Mouse (Mus musculus): ENCODE results near the gene C2cd2l.

The C2cd2l gene

DNA sequence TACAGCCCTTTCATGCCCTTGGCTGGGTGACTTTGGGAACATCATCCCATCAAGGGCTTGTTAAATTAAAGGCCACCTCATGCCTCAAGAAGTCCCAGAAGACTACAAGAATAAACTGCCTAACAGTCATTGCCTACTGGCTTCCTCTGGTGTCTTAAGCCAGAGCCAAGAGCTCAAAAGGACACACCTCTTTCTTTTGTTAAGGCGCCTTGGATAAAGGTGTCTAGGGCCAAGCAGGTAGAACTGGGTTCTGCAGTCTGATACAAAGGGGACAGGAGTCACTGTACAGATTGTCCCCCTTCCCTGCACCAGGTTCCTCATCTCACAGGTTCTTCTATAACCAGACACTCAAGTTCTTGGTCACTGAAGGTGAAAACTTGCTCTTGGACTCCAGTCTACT lies 22.5 kb upstream of the C2cd2l start:
- CTCF ChIA-PET = interaction anchor here in 3 of 4 experiments (0.7 to 1.3 kb wide), 8 partner anchors 11 to 292 kb away, joined by 3 to 6 read pairs (median 3); partner anchors contain the start of genes C2cd2l (in 1 of the 3), Ccdc153 (in 1 of the 3) and Vps11 (in 1 of the 3)
- POLR2A ChIA-PET = interaction anchor here (1.0 to 8.5 kb wide), 26 partner anchors 8 to 212 kb away, joined by 3 to 446 read pairs (median 16); partner anchors contain the start of genes H2afx (in 4 of the 4), Hyou1 (in 3 of the 4), C2cd2l (in 2 of the 4) and Ccdc84 (in 2 of the 4)

GRCm38 (mm10) chr9:44342173-44342572 lies 22.1 kb upstream of the C2cd2l start:
- ChIA-PET POLR2A (interaction anchor here in 3 of 4 experiments (0.6 to 8.5 kb wide), 22 partner anchors 7 to 284 kb away, joined by 3 to 446 read pairs (median 30); partner anchors contain the start of genes H2afx (in 3 of the 3), Hyou1 (in 3 of the 3), C2cd2l (in 2 of the 3) and Ccdc84 (in 2 of the 3)), CTCF (interaction anchor here in 3 of 4 experiments (0.7 to 1.1 kb wide), 7 partner anchors 12 to 292 kb away, joined by 3 to 6 read pairs (median 3); partner anchors contain the start of genes C2cd2l (in 1 of the 3), Ccdc153 (in 1 of the 3) and Vps11 (in 1 of the 3))

- ChIA-PET CTCF (no interaction called here), POLR2A (interaction anchor here in 2 of 4 experiments (1.0 to 8.5 kb wide), 9 partner anchors 7 to 47 kb away, joined by 3 to 446 read pairs (median 36); partner anchors contain the start of genes Dpagt1 (in 2 of the 2), H2afx (in 2 of the 2) and Hyou1 (in 2 of the 2))
Measured at GRCm38 (mm10) chr9:44341487-44341886, 21.4 kb upstream of the C2cd2l start.

DNA sequence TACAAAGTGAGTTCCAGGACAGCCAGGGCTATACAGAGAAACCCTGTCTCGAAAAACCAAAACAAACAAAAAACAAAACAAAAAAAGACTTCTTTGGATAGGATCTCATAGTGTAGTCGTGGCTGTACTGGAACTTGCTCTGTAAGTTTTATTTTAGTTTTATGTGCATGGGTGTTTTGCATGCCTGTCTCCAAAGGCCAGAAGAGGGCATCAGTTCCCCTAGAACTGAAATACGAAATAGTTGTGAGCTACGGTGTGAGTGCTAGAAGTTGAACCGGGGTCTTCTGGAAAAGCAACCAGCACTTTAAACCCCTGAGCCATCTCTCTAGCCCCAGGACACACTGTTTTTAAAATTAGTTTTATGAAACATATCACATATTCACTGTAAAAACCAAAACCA lies 18.5 kb upstream of the C2cd2l start:
- ChIA-PET CTCF (interaction anchor here in 3 of 4 experiments (0.6 to 1.8 kb wide), 9 partner anchors 9 to 430 kb away, joined by 3 to 13 read pairs (median 5); partner anchors contain the start of genes Vps11 (in 2 of the 3) and C2cd2l (in 1 of the 3)), POLR2A (interaction anchor here (0.6 to 13.8 kb wide), 19 partner anchors 7 to 554 kb away, joined by 3 to 483 read pairs (median 33); partner anchors contain the start of genes Vps11 (in 3 of the 4), C2cd2l (in 2 of the 4), Dpagt1 (in 2 of the 4) and Ccdc84 (in 1 of the 4))

GRCm38 (mm10) chr9:44337436-44338169 lies 17.5 kb upstream of the C2cd2l start:
- POLR2A ChIA-PET = interaction anchor here (0.6 to 13.8 kb wide), 41 partner anchors 8 to 903 kb away, joined by 3 to 483 read pairs (median 4); partner anchors contain the start of genes C2cd2l (in 3 of the 4), Dpagt1 (in 3 of the 4), Vps11 (in 3 of the 4) and Hmbs (in 2 of the 4)
- CTCF ChIA-PET = interaction anchor here in 2 of 4 experiments (0.7 to 1.3 kb wide), 5 partner anchors 24 to 228 kb away, joined by 3 to 5 read pairs (median 4); partner anchors contain the start of gene Vps11 (in 1 of the 2)

DNA sequence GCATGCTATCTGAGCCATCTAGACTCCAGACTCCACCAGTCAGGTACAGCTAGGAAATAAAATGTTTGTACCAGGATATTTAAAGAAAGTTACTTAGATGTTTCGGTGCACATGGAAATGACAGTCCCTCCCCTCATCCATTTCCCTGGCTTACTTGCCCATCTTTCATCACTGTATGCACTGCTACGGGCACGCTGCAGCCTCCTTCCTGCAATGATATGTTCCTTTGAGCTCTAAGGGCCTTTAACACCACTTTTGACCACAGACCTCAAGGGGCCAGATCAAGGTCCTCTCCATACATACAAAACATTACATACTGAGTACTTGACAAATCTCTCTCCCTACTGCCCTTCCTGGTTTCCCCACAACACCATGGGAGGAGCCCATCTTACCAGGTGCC lies 16.9 kb upstream of the C2cd2l start:
- CTCF ChIA-PET = interaction anchor here in 1 of 4 experiments (0.6 to 1.2 kb wide), 3 partner anchors 25 to 316 kb away, joined by 3 to 4 read pairs (median 4); partner anchors contain the start of gene Vps11
- POLR2A ChIA-PET = interaction anchor here (0.7 to 13.8 kb wide), 35 partner anchors 8 to 205 kb away, joined by 3 to 483 read pairs (median 14); partner anchors contain the start of genes Dpagt1 (in 4 of the 4), C2cd2l (in 3 of the 4), Hmbs (in 3 of the 4) and Cbl (in 2 of the 4)

DNA sequence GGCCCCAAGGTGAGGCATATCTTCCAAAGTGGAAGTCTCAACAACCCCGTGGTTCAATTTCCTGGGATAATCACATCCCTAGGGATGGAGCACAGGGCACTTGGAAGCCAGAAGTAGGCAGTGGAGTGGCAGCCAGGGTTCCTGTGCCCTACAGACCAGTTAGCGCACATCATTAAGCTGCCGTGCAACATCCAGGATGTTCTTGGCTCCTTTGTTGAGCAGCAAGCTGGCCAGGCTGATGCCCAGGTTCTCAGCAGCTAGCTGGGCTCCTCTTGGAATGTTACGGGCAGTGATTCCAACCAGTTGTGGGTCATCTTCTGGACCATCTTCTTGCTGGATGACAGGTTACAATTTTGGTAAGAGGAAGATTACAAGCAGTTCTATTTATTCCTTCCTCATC lies 16.4 kb upstream of the C2cd2l start:
- POLR2A ChIA-PET = interaction anchor here (0.7 to 13.8 kb wide), 40 partner anchors 9 to 205 kb away, joined by 3 to 483 read pairs (median 62); partner anchors contain the start of genes Dpagt1 (in 4 of the 4), C2cd2l (in 3 of the 4), Hmbs (in 3 of the 4) and Abcg4 (in 2 of the 4)
- CTCF ChIA-PET = interaction anchor here in 1 of 4 experiments (0.6 to 1.2 kb wide), 2 partner anchors 25 to 316 kb away, joined by 3 to 4 read pairs; partner anchors contain the start of gene Vps11

- ChIA-PET POLR2A (interaction anchor here (0.7 to 13.8 kb wide), 60 partner anchors 9 to 1105 kb away, joined by 3 to 483 read pairs (median 23); partner anchors contain the start of genes C2cd2l (in 4 of the 4), Dpagt1 (in 4 of the 4), Hinfp (in 3 of the 4) and Hmbs (in 3 of the 4)), CTCF (interaction anchor here in 2 of 4 experiments (0.7 to 2.3 kb wide), 3 partner anchors 8 to 1404 kb away, joined by 3 to 17 read pairs (median 4); partner anchors contain the start of genes Hmbs (in 1 of the 2) and Vps11 (in 1 of the 2))
Measured at GRCm38 (mm10) chr9:44336093-44336406, 16.0 kb upstream of the C2cd2l start.

- CTCF ChIA-PET = interaction anchor here in 2 of 4 experiments (0.7 to 2.3 kb wide), 11 partner anchors 9 to 1405 kb away, joined by 3 to 17 read pairs (median 3); partner anchors contain the start of genes Hmbs (in 2 of the 2), Bcl9l (in 1 of the 2), Nlrx1 (in 1 of the 2) and Vps11 (in 1 of the 2)
- POLR2A ChIA-PET = interaction anchor here (0.5 to 13.8 kb wide), 133 partner anchors 8 to 1181 kb away, joined by 3 to 483 read pairs (median 7); partner anchors contain the start of genes C2cd2l (in 4 of the 4), Cbl (in 4 of the 4), Dpagt1 (in 4 of the 4) and Hmbs (in 4 of the 4)
Measured at GRCm38 (mm10) chr9:44335331-44336092, 15.4 kb upstream of the C2cd2l start.

DNA sequence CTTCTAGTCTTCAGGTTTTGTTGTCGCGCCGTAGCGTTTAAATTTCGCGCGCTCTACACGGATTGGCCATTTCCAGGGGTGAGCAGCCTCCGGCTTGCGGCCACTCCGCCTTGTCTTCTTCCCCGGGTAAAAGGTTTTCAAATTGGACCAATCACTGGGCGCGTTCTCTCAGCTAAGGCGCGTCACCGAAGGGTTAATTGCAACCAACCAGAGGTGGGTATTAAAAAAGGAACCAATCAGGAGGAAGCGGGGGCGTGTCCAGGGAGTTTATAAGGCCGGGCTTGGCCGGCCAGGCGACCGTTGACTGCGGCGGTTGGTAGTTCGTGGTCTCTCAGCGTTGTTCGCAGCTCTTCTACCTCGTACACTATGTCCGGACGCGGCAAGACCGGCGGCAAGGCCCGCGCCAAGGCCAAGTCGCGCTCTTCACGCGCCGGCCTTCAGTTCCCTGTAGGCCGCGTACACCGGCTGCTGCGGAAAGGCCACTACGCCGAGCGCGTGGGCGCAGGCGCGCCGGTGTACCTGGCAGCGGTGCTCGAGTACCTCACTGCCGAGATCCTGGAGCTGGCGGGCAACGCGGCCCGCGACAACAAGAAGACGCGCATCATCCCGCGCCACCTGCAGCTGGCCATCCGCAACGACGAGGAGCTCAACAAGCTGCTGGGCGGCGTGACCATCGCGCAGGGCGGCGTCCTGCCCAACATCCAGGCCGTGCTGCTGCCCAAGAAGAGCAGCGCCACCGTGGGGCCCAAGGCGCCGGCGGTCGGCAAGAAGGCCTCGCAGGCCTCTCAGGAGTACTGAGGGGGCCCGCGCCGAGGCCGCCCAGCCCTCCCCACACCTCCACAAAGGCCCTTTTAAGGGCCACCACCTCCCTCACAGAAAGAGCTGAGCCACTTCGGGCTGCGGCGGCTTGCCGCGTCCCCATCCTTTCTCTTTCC lies 14.6 kb upstream of the C2cd2l start, which contains the start of gene H2afx:
Gene H2afx (plus strand): TSS at position 299 of the 935 bp plus-strand sequence.
- ChIA-PET CTCF (interaction anchor here (0.5 to 2.3 kb wide), 20 partner anchors 9 to 433 kb away, joined by 3 to 17 read pairs (median 4); partner anchors contain the start of genes Hmbs (in 2 of the 4), Vps11 (in 2 of the 4), Bcl9l (in 1 of the 4) and C2cd2l (in 1 of the 4)), POLR2A (interaction anchor here (0.5 to 13.8 kb wide), 205 partner anchors 8 to 1180 kb away, joined by 3 to 483 read pairs (median 5); partner anchors contain the start of genes C2cd2l (in 4 of the 4), Cbl (in 4 of the 4), Dpagt1 (in 4 of the 4) and Hinfp (in 4 of the 4))

GRCm38 (mm10) chr9:44332918-44333638 lies 13.0 kb upstream of the C2cd2l start:
- ChIA-PET CTCF (interaction anchor here in 2 of 4 experiments (0.6 to 2.0 kb wide), 9 partner anchors 9 to 258 kb away, joined by 3 to 10 read pairs (median 3); partner anchors contain the start of genes C2cd2l (in 1 of the 2), Hmbs (in 1 of the 2) and Vps11 (in 1 of the 2)), POLR2A (interaction anchor here (0.5 to 13.8 kb wide), 66 partner anchors 11 to 743 kb away, joined by 3 to 483 read pairs (median 12); partner anchors contain the start of genes C2cd2l (in 3 of the 4), Dpagt1 (in 3 of the 4), Hinfp (in 3 of the 4) and Hmbs (in 3 of the 4))

- POLR2A ChIA-PET = interaction anchor here in 3 of 4 experiments (0.6 to 13.8 kb wide), 19 partner anchors 9 to 262 kb away, joined by 3 to 483 read pairs (median 8); partner anchors contain the start of genes C2cd2l (in 3 of the 3), Dpagt1 (in 2 of the 3), Hmbs (in 2 of the 3) and Vps11 (in 2 of the 3)
Measured at GRCm38 (mm10) chr9:44330736-44331135, 10.7 kb upstream of the C2cd2l start.

DNA sequence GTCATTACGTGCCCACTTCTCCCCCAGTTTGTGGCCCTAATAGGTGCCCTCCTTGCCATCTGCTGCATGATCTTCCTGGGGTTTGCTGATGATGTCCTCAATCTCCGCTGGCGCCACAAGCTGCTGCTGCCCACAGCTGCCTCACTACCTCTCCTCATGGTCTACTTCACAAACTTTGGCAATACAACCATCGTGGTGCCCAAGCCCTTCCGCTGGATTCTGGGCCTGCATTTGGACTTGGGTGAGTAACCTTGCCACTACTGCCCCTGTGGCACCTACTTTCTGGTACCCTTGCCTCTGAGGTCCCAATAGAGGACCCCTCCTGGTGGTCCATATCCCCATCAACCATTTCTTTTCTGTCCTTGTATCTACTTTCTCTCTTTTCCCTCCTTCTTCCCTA lies 7.8 kb upstream of the C2cd2l start:
- ChIA-PET POLR2A (interaction anchor here in 3 of 4 experiments (0.7 to 16.0 kb wide), 18 partner anchors 7 to 94 kb away, joined by 3 to 483 read pairs (median 16); partner anchors contain the start of genes C2cd2l (in 2 of the 3), Cbl (in 2 of the 3), H2afx (in 2 of the 3) and Hmbs (in 2 of the 3)), CTCF (interaction anchor here in 1 of 4 experiments (0.6 kb wide), 1 partner anchor 52 kb away, joined by 4 read pairs; no protein-coding TSS in a partner anchor)

More at GRCm38 (mm10) chr9:44330736-44331135, 10.7 kb upstream of the C2cd2l start:
- CTCF ChIA-PET = interaction anchor here in 3 of 4 experiments (0.5 to 0.6 kb wide), 5 partner anchors 14 to 1469 kb away, joined by 3 to 5 read pairs (median 3); no protein-coding TSS in a partner anchor
